Mouse (Mus musculus) spleen, adult 2 months (tissue): ENCODE measurements around the gene Plxna4.

Experiments used
- CTCF ChIP-seq: fragments of 200-500 bp; IDR thresholded peaks from 2 replicates; pipeline ENCODE4 v1.5.1; 2011; ENCODE audit warnings: mild to moderate bottlenecking, inconsistent platforms; ENCODE audit not compliant: insufficient read depth, insufficient read length, insufficient replicate concordance; ENCODE audit errors: extremely low read depth
- POLR2A ChIP-seq: fragments of 200-500 bp; IDR thresholded peaks from 2 replicates; pipeline ENCODE4 v1.6.1; 2011; ENCODE audit warnings: low read depth, low read length, inconsistent platforms

DNA sequence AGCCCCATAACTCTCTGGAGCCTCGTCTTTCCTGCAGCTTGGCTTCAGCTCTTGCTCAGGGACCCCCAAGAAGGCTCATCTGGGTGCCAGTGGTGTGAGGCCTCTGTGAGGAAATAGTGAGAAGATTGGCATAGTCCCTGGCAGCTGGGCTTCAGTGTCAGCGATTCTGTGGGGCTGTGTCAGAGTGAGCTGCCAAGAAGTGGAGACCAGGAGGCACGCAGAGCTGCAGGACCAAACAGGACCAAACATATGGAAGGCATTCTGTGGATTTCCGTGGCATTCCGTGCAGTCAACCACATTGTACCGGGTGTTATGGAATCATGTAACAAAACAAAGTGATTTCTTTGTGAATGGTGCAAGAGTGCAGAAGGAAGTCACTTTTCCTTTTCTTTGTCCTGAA is 461.1 kb downstream of the Plxna4 start:
- TF ChIP-seq POLR2A (no peak), CTCF (no peak)
